Mouse (Mus musculus): ENCODE measurements around the gene Sacm1l.

The Sacm1l gene

GRCm38 (mm10) chr9:123529392-123530157, at the start of gene Sacm1l:
Gene Sacm1l, plus strand, starts transcription at chr9:123529759.
- DNase-seq, result peak; percentile 99

DNA sequence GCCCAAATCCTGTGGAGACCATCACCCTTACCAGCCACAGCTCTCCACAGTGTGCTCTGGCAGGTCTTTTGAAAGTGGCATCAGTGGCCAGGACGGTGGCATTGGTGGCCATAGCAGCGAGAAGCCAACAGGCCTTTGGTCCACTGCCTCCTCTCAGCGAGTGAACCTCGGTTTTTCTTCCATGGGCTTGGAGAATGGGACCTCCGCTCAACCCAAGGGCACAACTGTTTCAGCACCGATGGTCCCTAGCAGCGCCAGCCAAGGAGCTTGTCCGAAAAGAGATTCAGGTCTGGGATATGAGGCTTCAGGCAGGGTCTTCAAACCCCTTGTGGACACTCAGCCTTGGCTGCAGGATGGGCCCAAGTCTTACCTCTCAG, 49.7 kb upstream of the Sacm1l start:
- no peak for DNase-seq

- DNase-seq, result no peak
Measured at GRCm38 (mm10) chr9:123480253-123480921, 49.2 kb upstream of the Sacm1l start.

DNA sequence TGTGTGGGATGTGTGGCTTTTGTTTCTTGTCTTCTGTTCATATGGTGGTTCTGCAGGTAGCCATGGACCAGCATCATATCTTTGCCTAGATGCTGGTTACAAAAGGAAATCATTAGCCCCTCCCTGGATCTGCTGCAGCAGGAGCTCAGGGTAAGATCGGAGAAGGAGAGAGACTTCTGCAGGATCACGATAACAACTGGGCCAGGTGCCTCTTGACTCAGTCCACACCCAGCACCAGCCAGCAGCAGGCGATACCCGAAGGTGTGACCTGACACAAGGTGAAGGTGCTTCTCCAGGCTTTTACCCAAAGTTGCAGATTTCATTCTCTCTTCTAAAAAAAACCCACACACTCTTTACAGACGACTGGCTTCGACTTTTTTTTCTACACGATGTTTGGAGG, 48.4 kb upstream of the Sacm1l start:
- DNase-seq, result no peak

DNA sequence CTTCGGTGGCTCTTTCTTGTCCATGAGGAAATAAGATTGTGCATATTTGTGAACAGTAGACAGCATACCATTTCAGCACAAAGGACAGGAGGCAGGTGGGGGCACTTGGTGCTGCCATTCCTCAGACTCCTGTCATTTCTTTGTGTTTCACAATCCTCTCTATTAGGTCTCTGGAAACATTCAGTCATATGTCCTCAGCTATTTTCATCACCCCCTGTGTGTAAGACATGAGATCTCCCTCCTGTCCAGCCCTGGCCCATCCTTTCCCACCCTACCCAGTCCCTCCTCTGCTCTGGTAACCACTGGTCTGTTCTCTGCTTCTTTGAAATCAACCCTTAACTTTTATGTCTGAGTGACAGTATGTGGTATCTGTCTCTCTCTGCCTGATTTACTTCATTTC, 46.0 kb upstream of the Sacm1l start:
- DNase-seq, result no peak

DNA sequence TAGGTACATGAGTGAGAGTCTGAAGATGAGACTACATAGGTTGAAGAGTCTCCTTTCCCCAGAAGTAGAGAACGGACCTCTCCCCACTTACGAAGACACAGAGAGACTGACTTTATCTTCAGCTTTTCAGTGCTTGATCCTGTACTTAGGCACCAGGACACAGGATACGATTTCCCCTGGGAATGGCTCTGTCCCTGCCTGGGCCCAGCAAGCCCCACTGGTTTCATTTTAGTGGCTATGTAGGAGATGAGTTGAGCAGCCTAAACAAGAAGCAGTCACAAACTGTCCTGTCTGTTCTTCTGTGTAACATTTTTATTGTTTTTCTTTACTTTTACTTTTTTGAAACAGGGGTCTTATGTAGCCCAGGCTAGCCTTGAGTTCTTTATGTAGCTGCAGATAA, 44.7 kb upstream of the Sacm1l start:
- no peak for DNase-seq

GRCm38 (mm10) chr9:123485561-123485960, 44.0 kb upstream of the Sacm1l start:
- DNase-seq, result no peak

- no peak for DNase-seq
Measured at GRCm38 (mm10) chr9:123486635-123487034, 42.9 kb upstream of the Sacm1l start.

DNA sequence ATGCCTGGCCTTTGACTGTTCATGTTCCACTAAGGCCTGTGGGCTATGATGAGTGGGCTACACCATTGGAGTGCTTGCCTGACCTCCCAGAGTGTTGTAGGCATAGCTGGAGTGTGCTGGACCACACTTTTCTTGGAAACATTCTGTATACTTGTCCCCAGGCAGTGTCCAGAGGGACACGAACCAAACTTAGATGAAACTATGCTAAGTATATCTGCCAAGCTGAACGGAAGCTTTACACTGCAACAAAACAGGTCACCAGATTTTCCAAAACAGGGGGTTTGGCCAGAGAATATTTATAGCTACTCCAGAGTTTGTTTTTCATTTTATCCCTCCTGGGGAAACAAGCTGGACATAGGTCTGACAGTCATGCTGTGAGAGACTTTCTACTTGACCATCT, 40.5 kb upstream of the Sacm1l start:
- no peak for DNase-seq

GRCm38 (mm10) chr9:123489727-123490343, 39.7 kb upstream of the Sacm1l start:
- DNase-seq, result no peak

DNA sequence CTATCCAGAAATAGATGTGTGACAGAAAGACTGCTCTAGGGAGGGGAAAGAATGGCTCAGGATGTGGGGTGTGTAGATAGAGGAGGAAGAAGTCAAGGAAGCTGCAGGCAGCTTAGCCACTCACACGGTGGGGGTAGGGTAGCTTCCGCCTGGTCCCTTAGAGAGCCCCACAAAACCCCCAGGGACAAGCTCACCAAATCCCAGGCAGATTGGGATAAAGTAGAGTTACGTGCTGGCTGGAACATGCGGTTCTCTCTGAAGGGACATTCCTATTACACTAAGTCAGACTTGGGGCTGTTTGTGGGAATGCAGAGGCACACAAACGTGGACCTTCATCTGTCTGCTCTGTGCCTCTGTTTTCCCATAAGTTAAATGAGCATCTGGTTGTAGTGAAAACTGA, 38.6 kb upstream of the Sacm1l start:
- no peak for DNase-seq

GRCm38 (mm10) chr9:123491917-123492585, 37.5 kb upstream of the Sacm1l start:
- DNase-seq, result peak; percentile 71

DNA sequence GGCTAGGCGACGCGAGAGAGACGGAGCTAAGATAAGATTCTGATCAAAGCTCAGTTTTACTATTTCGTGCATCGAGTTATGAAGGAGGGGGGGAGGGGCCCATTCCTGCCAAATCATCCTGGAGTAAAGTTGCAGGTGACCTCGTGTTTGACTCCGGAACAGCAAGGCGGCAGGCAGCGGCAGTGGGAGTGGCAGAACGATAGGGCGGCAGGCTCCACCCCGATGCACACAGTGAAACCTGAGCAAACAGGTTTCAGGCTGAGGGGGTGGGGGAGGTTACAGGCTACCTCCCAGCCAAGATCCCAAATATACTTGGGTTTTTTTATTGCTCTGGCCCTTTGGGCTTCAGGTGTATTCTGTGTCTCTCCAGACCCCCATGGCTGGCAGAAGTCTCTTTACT, 32.9 kb upstream of the Sacm1l start:
- DNase-seq, result no peak

DNA sequence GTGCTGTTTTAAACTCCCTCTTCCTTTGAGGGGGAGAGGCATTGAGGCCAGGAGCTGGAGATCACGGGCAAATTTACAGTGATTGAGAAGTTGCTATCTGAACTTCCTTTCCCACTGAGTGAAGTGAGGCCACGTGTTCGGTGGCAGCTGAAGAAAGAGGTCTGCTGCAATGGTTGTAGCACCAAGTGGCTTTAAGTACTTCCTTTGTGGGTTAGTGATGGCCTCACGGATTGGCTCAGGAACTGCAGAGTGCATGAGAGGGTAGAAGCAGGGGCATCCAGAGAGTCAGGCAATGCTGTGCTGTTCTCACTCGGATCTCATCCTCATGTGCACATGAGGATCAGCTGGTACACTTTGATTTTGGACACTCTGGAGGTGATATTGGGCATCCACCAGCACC, 31.7 kb upstream of the Sacm1l start:
- DNase-seq, result no peak

DNA sequence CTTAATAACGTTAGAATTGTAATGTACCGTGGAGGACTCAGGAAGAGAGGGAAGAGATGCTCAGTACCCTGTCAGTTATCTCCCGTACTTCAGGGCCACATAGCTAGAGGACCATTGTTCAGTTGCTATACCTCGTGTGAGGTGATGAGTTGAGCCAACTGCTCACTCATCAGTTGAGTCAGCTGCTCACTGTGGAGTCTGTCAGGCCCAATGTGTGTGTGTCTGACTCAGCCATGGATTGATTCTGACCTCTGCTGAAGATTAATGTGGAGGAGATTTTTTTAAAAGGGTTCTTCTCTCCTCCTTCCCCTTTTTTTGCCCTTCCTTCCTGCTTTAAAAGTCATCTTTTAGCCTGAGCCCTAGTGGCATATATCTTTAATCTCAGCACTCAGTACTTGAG, 29.1 kb upstream of the Sacm1l start:
- DNase-seq, result no peak

DNA sequence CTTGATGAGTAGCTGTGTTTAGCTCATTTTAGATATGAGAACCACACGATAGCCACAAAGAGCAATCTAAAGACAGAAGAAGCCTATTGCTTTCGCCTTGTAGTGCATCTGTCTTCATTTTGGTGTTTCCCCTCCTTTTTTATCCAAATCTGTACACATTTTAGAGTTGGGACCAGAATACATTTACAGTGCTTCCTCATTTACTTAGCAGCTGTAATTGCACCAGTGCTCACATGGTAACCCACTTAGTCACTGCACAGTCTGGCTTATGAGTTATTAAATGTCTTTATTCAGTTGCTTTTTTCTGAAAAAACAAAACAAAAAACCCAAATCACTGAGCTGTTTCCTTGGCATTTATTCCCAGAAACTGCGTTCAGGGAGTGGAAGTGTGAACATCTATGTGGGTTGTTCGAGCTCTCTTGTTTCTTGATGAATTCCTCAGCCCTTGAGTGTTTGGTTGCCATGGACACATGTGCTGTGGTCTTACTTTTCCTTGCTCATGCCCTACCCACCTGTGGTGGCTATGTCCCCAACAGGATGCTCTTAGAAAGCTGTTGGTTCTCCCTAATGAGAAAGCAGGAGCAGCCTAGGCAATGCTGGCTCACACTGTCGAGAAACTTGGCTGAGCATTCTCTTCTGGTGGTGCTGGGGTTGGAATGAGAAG, 26.3 kb upstream of the Sacm1l start:
- DNase-seq, result peak; percentile 55

GRCm38 (mm10) chr9:123504325-123504724, 25.2 kb upstream of the Sacm1l start:
- DNase-seq, result peak; percentile 67

DNA sequence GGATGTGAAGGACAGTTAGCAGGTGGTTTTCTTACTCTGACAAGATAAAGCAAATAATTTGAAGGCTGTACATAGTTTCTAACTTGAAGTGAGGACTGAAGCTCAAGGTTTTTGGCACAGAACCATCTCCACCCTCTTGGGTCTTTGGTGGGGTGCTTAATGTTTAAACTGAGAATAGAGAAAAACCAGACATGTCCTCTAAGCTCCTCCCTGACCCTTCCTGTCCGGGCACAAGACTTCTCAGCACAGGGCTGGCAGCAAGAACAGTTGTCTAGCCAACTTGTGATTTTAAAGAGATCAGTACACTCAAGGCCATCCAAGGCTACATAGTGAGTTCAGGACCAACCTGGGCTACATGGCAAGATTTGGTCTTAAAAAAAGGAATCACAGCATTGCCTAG, 24.0 kb upstream of the Sacm1l start:
- DNase-seq, result no peak

DNA sequence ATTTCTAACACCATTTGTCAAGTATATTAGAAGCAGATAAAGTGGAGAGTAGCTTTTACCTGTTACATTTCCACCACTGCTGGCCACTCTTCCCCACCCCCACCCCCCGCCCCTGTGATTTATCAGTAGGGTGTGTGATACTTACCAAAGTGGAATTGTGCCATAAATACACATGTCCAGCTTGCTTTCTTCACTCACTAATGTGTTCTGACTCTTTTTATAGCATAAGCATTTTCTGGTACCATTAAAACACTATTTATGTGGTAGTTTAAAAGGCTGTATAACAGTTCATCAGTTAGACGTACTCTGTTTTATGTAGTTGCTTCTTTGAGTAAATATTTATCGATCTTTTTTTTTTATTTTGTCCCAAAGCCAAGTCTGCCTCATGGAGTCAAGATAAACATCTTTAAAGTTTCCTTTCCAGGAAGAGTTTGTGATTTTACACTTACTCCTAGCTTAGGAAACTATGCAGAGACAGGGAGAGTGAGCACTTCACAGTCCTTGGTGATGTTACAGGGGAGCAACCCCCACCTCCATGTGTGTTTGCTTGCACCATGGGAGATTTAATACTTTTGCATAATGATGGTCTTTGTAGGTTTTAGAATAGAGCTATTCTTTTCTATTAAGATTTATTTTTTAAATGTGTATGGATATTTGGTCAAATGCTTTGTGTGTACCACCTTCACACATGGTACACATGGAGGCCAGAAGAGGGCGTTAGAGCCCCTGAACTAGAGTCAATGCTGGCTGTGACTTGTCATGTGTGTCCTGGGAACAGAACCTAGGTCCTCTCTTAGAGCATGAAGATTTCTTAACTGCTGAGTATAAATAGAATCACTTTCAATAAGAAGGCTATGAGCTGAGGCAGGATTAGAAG, 23.1 kb upstream of the Sacm1l start:
- DNase-seq, result no peak

DNA sequence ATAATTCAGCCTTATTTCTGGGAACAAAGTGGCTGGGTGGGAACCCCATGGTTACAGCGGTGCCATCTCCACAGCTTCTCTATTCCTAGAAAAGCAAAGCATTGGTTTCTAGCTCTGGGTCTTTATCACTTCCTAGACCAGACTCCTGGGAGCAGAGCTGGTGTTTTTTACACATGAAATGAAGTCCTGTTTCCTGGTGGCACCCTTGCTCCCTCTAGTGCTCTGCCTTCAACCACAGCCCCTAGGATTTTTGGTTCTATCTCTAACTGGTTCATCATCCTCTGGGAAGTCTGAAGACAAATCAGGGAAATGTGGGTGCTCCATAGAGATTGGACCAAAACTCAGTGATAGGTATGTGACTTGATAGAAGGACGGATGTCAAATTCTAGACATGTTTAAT, 22.2 kb upstream of the Sacm1l start:
- no peak for DNase-seq

DNA sequence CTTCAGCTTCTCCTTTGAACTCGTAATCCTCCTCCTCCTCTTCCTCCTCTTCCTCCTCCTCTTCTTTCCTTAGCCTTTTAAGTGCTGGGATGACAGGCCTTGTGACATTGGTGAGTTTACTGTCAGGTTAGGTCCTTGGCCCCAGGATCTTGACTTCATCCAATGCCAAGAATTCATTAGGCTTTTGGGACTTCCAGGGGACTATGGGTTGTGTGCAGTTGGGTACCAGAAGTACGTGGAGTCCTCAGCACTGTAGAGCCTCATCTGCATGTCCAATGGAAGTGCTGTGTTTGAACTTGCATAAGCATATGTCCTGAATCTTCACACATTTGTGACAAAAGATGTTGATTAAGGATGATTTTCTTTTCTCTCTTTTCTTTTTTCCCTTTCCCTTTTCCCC, 20.6 kb upstream of the Sacm1l start:
- no peak for DNase-seq
